ENCODE assay signal across 17 mouse cellular contexts in the genomic region with DNA sequence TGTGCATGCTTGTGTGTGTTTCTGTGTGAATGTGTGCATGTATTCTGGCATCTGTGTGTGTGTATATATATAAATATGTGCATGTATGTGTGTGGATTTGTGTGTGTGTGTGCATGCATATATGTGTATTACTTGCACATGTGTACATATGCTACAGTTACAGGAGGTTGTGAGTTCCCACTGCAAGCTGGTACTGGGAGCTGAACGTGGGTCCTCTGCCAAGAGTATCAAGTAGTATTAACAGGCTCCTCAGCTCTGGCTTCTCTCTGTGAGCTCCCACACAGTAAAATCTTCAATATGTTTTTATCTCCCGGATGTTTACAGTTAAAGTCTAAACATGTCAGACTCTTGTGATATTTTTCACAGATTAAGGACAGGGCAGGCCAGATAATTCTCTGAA.
A peak's percentile ranks its signal among the peaks of the same experiment; 100 is the strongest.
DNase-seq lines count a peak whose midpoint lies in the region; ATAC-seq and TF ChIP-seq lines count a peak whose summit lies in the region.
"Had no signal": no experiment of that assay in that cellular context is flagged by ENCODE, and none has a peak within 500 bp of the region (broad histone marks: within the 10 kb centered on the region; RNA-seq: fewer than 3 reads in every experiment).

No protein-coding gene starts in this region.

- no peaks in the 10 kb centered on the region for H3K27me3 ChIP-seq in forebrain, embryonic 14.5 days (replicated peaks; ENCODE audit: control insufficient read depth, insufficient read depth, low read length)
- H3K27me3 ChIP-seq in forebrain, postnatal 0 days (ENCODE audit: insufficient read depth, low read length), result no peaks in the 10 kb centered on the region
- H3K27me3 ChIP-seq in lung, embryonic 14.5 days (ENCODE audit: insufficient read depth, low read length), result no peaks in the 10 kb centered on the region
- H3K27me3 ChIP-seq: embryonic facial prominence, embryonic 12.5 days had no signal

- no peak overlapping the region for H3K4me2 ChIP-seq in forebrain, embryonic 14.5 days (ENCODE audit: low read length)
- no peak overlapping the region for H3K4me2 ChIP-seq in forebrain, postnatal 0 days (ENCODE audit: low read depth)
- no peak overlapping the region for H3K4me2 ChIP-seq in lung, embryonic 14.5 days
- H3K4me2 ChIP-seq: embryonic facial prominence, embryonic 12.5 days had no signal

- 76% methylated on average over 2 of the region's 2 CpGs for WGBS in forebrain, embryonic 14.5 days
- 57% methylated on average over 2 of the region's 2 CpGs for WGBS in forebrain, postnatal 0 days
- 25% methylated on average over 2 of the region's 2 CpGs for WGBS in lung, embryonic 14.5 days

- no peaks in the 10 kb centered on the region for H3K36me3 ChIP-seq in forebrain, embryonic 14.5 days (ENCODE audit: control insufficient read depth, insufficient read depth, low read length)
- no peaks in the 10 kb centered on the region for H3K36me3 ChIP-seq in forebrain, postnatal 0 days (ENCODE audit: insufficient read depth)
- H3K36me3 ChIP-seq in lung, embryonic 14.5 days (ENCODE audit: insufficient read depth), result no peaks in the 10 kb centered on the region
- H3K36me3 ChIP-seq: embryonic facial prominence, embryonic 10.5 days; embryonic facial prominence, embryonic 12.5 days had no signal

- H3K27ac ChIP-seq in forebrain, embryonic 14.5 days (ENCODE audit: low read depth, low read length), result no peak overlapping the region
- H3K27ac ChIP-seq in forebrain, postnatal 0 days (ENCODE audit: low read depth, low read length), result no peak overlapping the region
- H3K27ac ChIP-seq in lung, embryonic 14.5 days (ENCODE audit: low read depth), result no peak overlapping the region
- H3K27ac ChIP-seq: embryonic facial prominence, embryonic 10.5 days; embryonic facial prominence, embryonic 12.5 days had no signal

- peak; percentile 54; the same call in 1 of the 2 replicates for ATAC-seq in forebrain, embryonic 14.5 days
- ATAC-seq in forebrain, postnatal 0 days, result no peak
- no peak; the same call in 1 of the 2 replicates for ATAC-seq in lung, embryonic 14.5 days (ENCODE audit: insufficient read depth)
- ATAC-seq: forebrain, embryonic 16.5 days had no signal

- TF ChIP-seq CTCF in forebrain, postnatal 0 days (IDR thresholded peaks at IDR 0.05; ENCODE audit: low read depth), result no peak
- TF ChIP-seq CTCF in lung, embryonic 14.5 days (IDR thresholded peaks at IDR 0.05; ENCODE audit: low read depth), result no peak
- no peak for TF ChIP-seq CTCF in brain, embryonic 14.5 days (IDR thresholded peaks at IDR 0.05; ENCODE audit: borderline replicate concordance, extremely low read depth, insufficient read depth, insufficient read length)

- H3K4me3 ChIP-seq in forebrain, embryonic 14.5 days (ENCODE audit: low read depth, low read length), result no peak overlapping the region
- H3K4me3 ChIP-seq in forebrain, postnatal 0 days (ENCODE audit: low read depth, low read length), result no peak overlapping the region
- H3K4me3 ChIP-seq in lung, embryonic 14.5 days (ENCODE audit: low read depth, low read length), result no peak overlapping the region
- H3K4me3 ChIP-seq: embryonic facial prominence, embryonic 10.5 days; embryonic facial prominence, embryonic 12.5 days had no signal

- DNase-seq in forebrain, embryonic 14.5 days (ENCODE audit: low spot score), result peak; percentile 59
- no peak for DNase-seq in forebrain, postnatal 0 days
- DNase-seq in lung, embryonic 14.5 days, result peak; percentile 44
- DNase-seq in lung, postnatal 10 days, result no peak
- DNase-seq in brain, embryonic 14.5 days (ENCODE audit: low read depth), result peak; percentile 64
- DNase-seq in urinary bladder, postnatal 4 days (ENCODE audit: low spot score in 2 of 2), result no peak
- DNase-seq: adrenal gland, adult 2 months; adrenal gland, postnatal 10 days; adrenal gland, postnatal 25 days; cerebellum, adult 11-12 months; cerebellum, adult 2 months; cerebellum, adult 9-10 months; cerebellum, postnatal 10 days; cerebellum, postnatal 25 days had no signal

- TF ChIP-seq POLR2A in brain, embryonic 14.5 days (IDR thresholded peaks at IDR 0.05; ENCODE audit: borderline replicate concordance, extremely low read depth, insufficient read depth, insufficient read length, poor library complexity, severe bottlenecking), result no peak

- H3K9ac ChIP-seq in forebrain, embryonic 14.5 days (ENCODE audit: low read length), result no peak overlapping the region
- H3K9ac ChIP-seq in forebrain, postnatal 0 days, result no peak overlapping the region
- H3K9ac ChIP-seq in lung, embryonic 14.5 days, result no peak overlapping the region
- H3K9ac ChIP-seq: embryonic facial prominence, embryonic 12.5 days had no signal

- H3K9me3 ChIP-seq in forebrain, embryonic 14.5 days (replicated peaks; ENCODE audit: control insufficient read depth, low read length), result no peaks in the 10 kb centered on the region
- no peaks in the 10 kb centered on the region for H3K9me3 ChIP-seq in forebrain, postnatal 0 days (ENCODE audit: low read length)
- H3K9me3 ChIP-seq in lung, embryonic 14.5 days (ENCODE audit: low read depth, low read length), result no peaks in the 10 kb centered on the region
- H3K9me3 ChIP-seq: embryonic facial prominence, embryonic 10.5 days; embryonic facial prominence, embryonic 12.5 days had no signal

- no peaks in the 10 kb centered on the region for H3K4me1 ChIP-seq in forebrain, embryonic 14.5 days (ENCODE audit: control insufficient read depth, insufficient read depth, low read length)
- H3K4me1 ChIP-seq in forebrain, postnatal 0 days (ENCODE audit: insufficient read depth), result no peaks in the 10 kb centered on the region
- H3K4me1 ChIP-seq in lung, embryonic 14.5 days (ENCODE audit: insufficient read depth), result no peaks in the 10 kb centered on the region
- H3K4me1 ChIP-seq: embryonic facial prominence, embryonic 10.5 days; embryonic facial prominence, embryonic 12.5 days had no signal

Comparison
In these comparisons a context has a peak if more than half of its experiments do, and no peak if none do; other contexts are left out.
1. DNase-seq: peak in forebrain, embryonic 14.5 days (single experiment), lung, embryonic 14.5 days (single experiment) and brain, embryonic 14.5 days (single experiment); none in forebrain, postnatal 0 days (single experiment), lung, postnatal 10 days (single experiment) and urinary bladder, postnatal 4 days (0 of 2).